ENCODE assay signal across 8 mouse cellular contexts in genomic region chr2:109280272-109280599, GRCm38 (mm10). TPM values are rescaled to one million over a fixed set of nuclear protein-coding genes. Genes with fewer than 3 reads are reported as not detected.
DNase-seq lines count a peak whose midpoint lies in the region; ATAC-seq and TF ChIP-seq lines count a peak whose summit lies in the region.

No protein-coding gene starts in this region.

- peaks cover 1% of the 10 kb centered on the region for H3K4me1 ChIP-seq in heart, adult 2 months (ENCODE audit: control insufficient read depth, insufficient read depth, low read length)
- peaks cover 18% of the 10 kb centered on the region for H3K4me1 ChIP-seq in forebrain, embryonic 13.5 days
- peaks cover 13 to 19% of the 10 kb centered on the region in 2 experiments for H3K4me1 ChIP-seq in liver, embryonic 14.5 days (replicated peaks; ENCODE audit: control insufficient read depth in 2 of 2, insufficient read depth in 2 of 2, low read length in 1 of 2)

- peak overlapping the region; percentile 69 for H3K4me2 ChIP-seq in forebrain, embryonic 13.5 days
- peak overlapping the region; percentile 86 for H3K4me2 ChIP-seq in liver, embryonic 14.5 days (ENCODE audit: low read depth)

- DNase-seq in heart, adult 2 months, result no peak
- DNase-seq in heart, postnatal 4 days, result no peak
- no peak for DNase-seq in liver, embryonic 14.5 days (ENCODE audit: low read depth in 3 of 3, low spot score in 3 of 3)
- no peak for DNase-seq in frontal cortex, postnatal 10 days (ENCODE audit: low spot score in 2 of 2)
- no peak for DNase-seq in right cerebral cortex, postnatal 25 days
- DNase-seq in ovary, adult 18-20 months (ENCODE audit: low spot score), result no peak

- H3K27me3 ChIP-seq in heart, adult 2 months (ENCODE audit: control insufficient read depth, insufficient read depth, low read length), result no peaks in the 10 kb centered on the region
- no peaks in the 10 kb centered on the region for H3K27me3 ChIP-seq in C2C12 (ENCODE audit: control insufficient read depth, insufficient read depth, insufficient read length)
- H3K27me3 ChIP-seq in forebrain, embryonic 13.5 days, result no peaks in the 10 kb centered on the region
- no peaks in the 10 kb centered on the region for H3K27me3 ChIP-seq in liver, embryonic 14.5 days (ENCODE audit: control insufficient read depth, insufficient read depth, low read length)

- no peaks in the 10 kb centered on the region for H3K36me3 ChIP-seq in heart, adult 2 months (ENCODE audit: control insufficient read depth, insufficient read depth, low read length)
- no peaks in the 10 kb centered on the region for H3K36me3 ChIP-seq in C2C12 (ENCODE audit: control insufficient read depth, insufficient read depth)
- H3K36me3 ChIP-seq in forebrain, embryonic 13.5 days (ENCODE audit: poor library complexity, severe bottlenecking), result no peaks in the 10 kb centered on the region
- no peaks in the 10 kb centered on the region for H3K36me3 ChIP-seq in liver, embryonic 14.5 days (replicated peaks; ENCODE audit: control insufficient read depth, insufficient read depth, low read depth)

- H3K79me3 ChIP-seq in C2C12 (ENCODE audit: low read depth), result peaks cover 36% of the 10 kb centered on the region

- intact Hi-C loops in heart, adult 2 months (cut with DNase I), result loop anchor here (10.0 kb wide), 1 partner anchor 415 kb away; no protein-coding TSS in a partner anchor

- no peaks in the 10 kb centered on the region for H3K9me3 ChIP-seq in forebrain, embryonic 13.5 days (replicated peaks)
- H3K9me3 ChIP-seq in liver, embryonic 14.5 days (ENCODE audit: control insufficient read depth, low read length), result no peaks in the 10 kb centered on the region

- peak overlapping the region; percentile 56 for H3K4me3 ChIP-seq in heart, adult 2 months
- peak overlapping the region; percentile 97 for H3K4me3 ChIP-seq in C2C12 (ENCODE audit: insufficient read depth, poor library complexity, severe bottlenecking)
- peak overlapping the region; percentile 60 for H3K4me3 ChIP-seq in forebrain, embryonic 13.5 days
- peak overlapping the region; percentile 70 to 90 for H3K4me3 ChIP-seq in liver, embryonic 14.5 days (ENCODE audit: insufficient read depth in 1 of 2, low read depth in 2 of 2, low read length in 2 of 2)

- H3K9ac ChIP-seq in heart, adult 2 months (ENCODE audit: low read depth, low read length), result peak overlapping the region; percentile 34
- H3K9ac ChIP-seq in forebrain, embryonic 13.5 days, result peak overlapping the region; percentile 64
- H3K9ac ChIP-seq in liver, embryonic 14.5 days (replicated peaks), result peak overlapping the region; percentile 64

- ATAC-seq in forebrain, embryonic 13.5 days, result no peak
- no peak for ATAC-seq in liver, embryonic 14.5 days (ENCODE audit: insufficient read depth)

- no peaks in the 10 kb centered on the region for H3K79me2 ChIP-seq in heart, adult 2 months (replicated peaks; ENCODE audit: control insufficient read depth, insufficient read depth, low read length)
- peaks cover 46% of the 10 kb centered on the region for H3K79me2 ChIP-seq in C2C12 (ENCODE audit: control insufficient read depth, insufficient read depth)

- H3K27ac ChIP-seq in heart, adult 2 months, result peak overlapping the region; percentile 71
- H3K27ac ChIP-seq in forebrain, embryonic 13.5 days, result 0 out of 2 replicates have a peak overlapping the region, but pooled peaks have one; percentile 5
- H3K27ac ChIP-seq in liver, embryonic 14.5 days, result peak overlapping the region; percentile 61

- no peak for TF ChIP-seq CTCF in heart, adult 2 months (IDR thresholded peaks at IDR 0.05)
- no peak for TF ChIP-seq CTCF in C2C12 (IDR thresholded peaks at IDR 0.05; ENCODE audit: control insufficient read depth, insufficient read depth, insufficient read length)
- no peak for TF ChIP-seq CTCF in liver, embryonic 14.5 days (IDR thresholded peaks at IDR 0.05; ENCODE audit: low read depth)

- no peak for TF ChIP-seq EP300 in heart, adult 2 months (IDR thresholded peaks at IDR 0.05; ENCODE audit: insufficient read depth, low read depth, low read length)
- TF ChIP-seq EP300 in liver, embryonic 14.5 days (IDR thresholded peaks at IDR 0.05; ENCODE audit: low read depth), result no peak

- no peak overlapping the region for H3ac ChIP-seq in C2C12 (ENCODE audit: control insufficient read depth, insufficient read length, low read depth)

- WGBS in heart, adult 2 months, result 4% methylated on average over 4 of the region's 4 CpGs
- WGBS in forebrain, embryonic 13.5 days, result 2% methylated on average over 4 of the region's 4 CpGs
- WGBS in liver, embryonic 14.5 days (ENCODE audit: insufficient replicate concordance), result 2% methylated on average over 4 of the region's 4 CpGs

- TF ChIP-seq POLR2A in heart, adult 2 months (IDR thresholded peaks at IDR 0.05; ENCODE audit: insufficient read depth, low read depth, low read length), result no peak

TF ChIP-seq in C2C12, 6 proteins besides CTCF, POLR2A, EP300 and RAD21:
- no peak for TF ChIP-seq MYOD1 (IDR thresholded peaks at IDR 0.05; ENCODE audit: control insufficient read depth, insufficient read length, low read depth)
- TF ChIP-seq CEBPB (IDR thresholded peaks at IDR 0.05; ENCODE audit: low read depth), result no peak
- TF ChIP-seq USF1 (IDR thresholded peaks at IDR 0.05; ENCODE audit: low read depth), result no peak
- TF ChIP-seq FOSL1 (IDR thresholded peaks at IDR 0.05; ENCODE audit: insufficient read depth, low read length, poor library complexity, severe bottlenecking), result no peak
- TF ChIP-seq MAX (IDR thresholded peaks at IDR 0.05), result no peak
- TF ChIP-seq MYOG (IDR thresholded peaks at IDR 0.05; ENCODE audit: control insufficient read depth, extremely low read depth, insufficient read length), result no peak

RNA-seq across cellular contexts. Expression of gene Kif18a, which starts 0.3 kb away (rescaled TPM):
- under 1 TPM; 0.50 to 0.59 TPM for total RNA-seq in heart, adult 2 months (2021)
- 0.08 and 0.35 TPM in 2 replicates for polyA plus RNA-seq in heart, adult 2 months (2012; rRNA removed)
- 1 to 10 TPM; 7.1 to 7.3 TPM for total RNA-seq in heart, postnatal 4 days (2021)
- polyA plus RNA-seq in C2C12 (2012; fragmentation: generic; extraction: Trizol), result 2.7 TPM
- polyA plus RNA-seq in forebrain, embryonic 13.5 days (2015; fragmentation: Nextera tagmentation; extraction: Ambion mirVana), result 28.2 and 28.7 TPM in 2 replicates
- 6.3 and 12.1 TPM in 2 replicates for polyA plus RNA-seq in liver, embryonic 14.5 days (2012; rRNA removed)
- polyA plus RNA-seq in liver, embryonic 14.5 days (2014; fragmentation: Nextera tagmentation; extraction: Ambion mirVana), result 31.9 and 33.8 TPM in 2 replicates

RNA-seq across cellular contexts. Expression of gene Mettl15, which starts 0.3 kb away (rescaled TPM):
- total RNA-seq in heart, adult 2 months (2021), result 10 to 100 TPM; 12.1 to 12.9 TPM
- 7.1 and 16.8 TPM in 2 replicates for polyA plus RNA-seq in heart, adult 2 months (2012; rRNA removed)
- total RNA-seq in heart, postnatal 4 days (2021), result 10 to 100 TPM; 10.8 to 12.6 TPM
- 4.4 TPM for polyA plus RNA-seq in C2C12 (2012; fragmentation: generic; extraction: Trizol)
- polyA plus RNA-seq in forebrain, embryonic 13.5 days (2015; fragmentation: Nextera tagmentation; extraction: Ambion mirVana), result 9.6 and 12.1 TPM in 2 replicates
- 3.4 and 4.3 TPM in 2 replicates for polyA plus RNA-seq in liver, embryonic 14.5 days (2012; rRNA removed)
- 5.0 and 6.0 TPM in 2 replicates for polyA plus RNA-seq in liver, embryonic 14.5 days (2014; fragmentation: Nextera tagmentation; extraction: Ambion mirVana)

Comparison
In these comparisons a context has a peak if more than half of its experiments do, and no peak if none do; other contexts are left out.
1. H3K27ac ChIP-seq: peak in every context shown above with its lines; median percentile 71 in heart, adult 2 months; 61 in liver, embryonic 14.5 days; 5 in forebrain, embryonic 13.5 days.